Mouse (Mus musculus): ENCODE results near the gene Bmp2k. TPM values are rescaled to one million over a fixed set of nuclear protein-coding genes. Genes with fewer than 3 reads are reported as not detected.

Gene Bmp2k
- polyA plus RNA-seq, 1 experiment = 11.6 TPM

GRCm38 (mm10) chr5:96981987-96982386 is 15.5 kb upstream of the Bmp2k start:
- WGBS = 45% methylated on average over 3 of the region's 3 CpGs
- H3K4me3 ChIP-seq (replicated peaks; ENCODE audit: extremely low read depth, low read depth, low read length) = no peak overlapping the region
- no peak for TF ChIP-seq POLR2A (IDR thresholded peaks at IDR 0.05; ENCODE audit: borderline replicate concordance, extremely low read depth, low read depth, low read length)

GRCm38 (mm10) chr5:96983142-96983541 is 14.3 kb upstream of the Bmp2k start:
- WGBS = 50% methylated on average over 7 of the region's 7 CpGs
- no peak for DNase-seq

More at GRCm38 (mm10) chr5:96981987-96982386, 15.5 kb upstream of the Bmp2k start:
- H3K4me1 ChIP-seq (ENCODE audit: control insufficient read depth, insufficient read depth, low read length) = no peaks in the 10 kb centered on the region; the same call in 1 of the 2 replicates
- no peak for DNase-seq

GRCm38 (mm10) chr5:96986850-96987249 is 10.6 kb upstream of the Bmp2k start:
- WGBS = 83% methylated on average over 3 of the region's 3 CpGs
- no peak for DNase-seq
- H3K4me3 ChIP-seq (replicated peaks; ENCODE audit: extremely low read depth, low read depth, low read length) = no peak overlapping the region
- H3K4me1 ChIP-seq (ENCODE audit: control insufficient read depth, insufficient read depth, low read length) = no peaks in the 10 kb centered on the region
- TF ChIP-seq CTCF (IDR thresholded peaks at IDR 0.05; ENCODE audit: insufficient read depth, low read length) = no peak
- no peak for TF ChIP-seq POLR2A (IDR thresholded peaks at IDR 0.05; ENCODE audit: borderline replicate concordance, extremely low read depth, low read depth, low read length)

More at GRCm38 (mm10) chr5:96983142-96983541, 14.3 kb upstream of the Bmp2k start:
- TF ChIP-seq POLR2A (IDR thresholded peaks at IDR 0.05; ENCODE audit: borderline replicate concordance, extremely low read depth, low read depth, low read length) (no peak), CTCF (IDR thresholded peaks at IDR 0.05; ENCODE audit: insufficient read depth, low read length) (no peak)
- Histone ChIP-seq H3K4me1 (ENCODE audit: control insufficient read depth, insufficient read depth, low read length) (no peaks in the 10 kb centered on the region; the same call in 1 of the 2 replicates), H3K4me3 (replicated peaks; ENCODE audit: extremely low read depth, low read depth, low read length) (no peak overlapping the region)

- Histone ChIP-seq H3K4me1 (ENCODE audit: control insufficient read depth, insufficient read depth, low read length) (no peaks in the 10 kb centered on the region), H3K4me3 (replicated peaks; ENCODE audit: extremely low read depth, low read depth, low read length) (no peak overlapping the region)
- DNase-seq = no peak
- WGBS = 42% methylated on average over 4 of the region's 4 CpGs
- TF ChIP-seq POLR2A (IDR thresholded peaks at IDR 0.05; ENCODE audit: borderline replicate concordance, extremely low read depth, low read depth, low read length) (no peak), CTCF (IDR thresholded peaks at IDR 0.05; ENCODE audit: insufficient read depth, low read length) (no peak)
Measured at GRCm38 (mm10) chr5:96988880-96989279, 8.6 kb upstream of the Bmp2k start.

- 95% methylated on average over 6 of the region's 6 CpGs for WGBS
- no peak for DNase-seq
- H3K4me3 ChIP-seq (replicated peaks; ENCODE audit: extremely low read depth, low read depth, low read length) = no peak overlapping the region
- TF ChIP-seq CTCF (IDR thresholded peaks at IDR 0.05; ENCODE audit: insufficient read depth, low read length) (no peak), POLR2A (IDR thresholded peaks at IDR 0.05; ENCODE audit: borderline replicate concordance, extremely low read depth, low read depth, low read length) (no peak)
- H3K4me1 ChIP-seq (ENCODE audit: control insufficient read depth, insufficient read depth, low read length) = no peaks in the 10 kb centered on the region
Measured at GRCm38 (mm10) chr5:96991156-96991555, 6.3 kb upstream of the Bmp2k start.

GRCm38 (mm10) chr5:96992651-96993050 is 4.8 kb upstream of the Bmp2k start:
- TF ChIP-seq CTCF (IDR thresholded peaks at IDR 0.05; ENCODE audit: insufficient read depth, low read length) (no peak), POLR2A (IDR thresholded peaks at IDR 0.05; ENCODE audit: borderline replicate concordance, extremely low read depth, low read depth, low read length) (no peak)
- WGBS = 91% methylated on average over 5 of the region's 5 CpGs
- no peaks in the 10 kb centered on the region for H3K4me1 ChIP-seq (ENCODE audit: control insufficient read depth, insufficient read depth, low read length)
- H3K4me3 ChIP-seq (replicated peaks; ENCODE audit: extremely low read depth, low read depth, low read length) = no peak overlapping the region
- no peak for DNase-seq

- Histone ChIP-seq H3K4me3 (replicated peaks; ENCODE audit: extremely low read depth, low read depth, low read length) (no peak overlapping the region), H3K4me1 (ENCODE audit: control insufficient read depth, insufficient read depth, low read length) (no peaks in the 10 kb centered on the region)
- DNase-seq = no peak
- WGBS = 75% methylated on average over 8 of the region's 8 CpGs
- TF ChIP-seq CTCF (IDR thresholded peaks at IDR 0.05; ENCODE audit: insufficient read depth, low read length) (no peak), POLR2A (IDR thresholded peaks at IDR 0.05; ENCODE audit: borderline replicate concordance, extremely low read depth, low read depth, low read length) (no peak)
Measured at GRCm38 (mm10) chr5:96993057-96993456, 4.4 kb upstream of the Bmp2k start.

GRCm38 (mm10) chr5:96995791-96996190 is 1.7 kb upstream of the Bmp2k start:
- TF ChIP-seq POLR2A (IDR thresholded peaks at IDR 0.05; ENCODE audit: borderline replicate concordance, extremely low read depth, low read depth, low read length) = no peak
- no peak for TF ChIP-seq CTCF (IDR thresholded peaks at IDR 0.05; ENCODE audit: insufficient read depth, low read length)
- DNase-seq = no peak
- 72% methylated on average over 5 of the region's 5 CpGs for WGBS
- H3K4me1 ChIP-seq (ENCODE audit: control insufficient read depth, insufficient read depth, low read length) = peaks cover 6% of the 10 kb centered on the region
- H3K4me3 ChIP-seq (replicated peaks; ENCODE audit: extremely low read depth, low read depth, low read length) = no peak overlapping the region

GRCm38 (mm10) chr5:96996401-96997309 is 834 bp upstream of the Bmp2k start:
- 14% methylated on average over 39 of the region's 39 CpGs for WGBS
- peak overlapping the region; percentile 79 for H3K4me3 ChIP-seq (replicated peaks; ENCODE audit: extremely low read depth, low read depth, low read length)
- no peak for DNase-seq
- TF ChIP-seq CTCF (IDR thresholded peaks at IDR 0.05; ENCODE audit: insufficient read depth, low read length) (no peak), POLR2A (IDR thresholded peaks at IDR 0.05; ENCODE audit: borderline replicate concordance, extremely low read depth, low read depth, low read length) (0 out of 2 replicates have a peak, but pooled peaks have one; percentile 70)
- peaks cover 6% of the 10 kb centered on the region for H3K4me1 ChIP-seq (ENCODE audit: control insufficient read depth, insufficient read depth, low read length)
